Mouse (Mus musculus) liver, postnatal 0 days (tissue): Measurements from ENCODE around the gene Pacrg.
A peak's percentile ranks its signal among the peaks of the same experiment; 100 is the strongest.

Experiments
- CTCF ChIP-seq: sonication (generic); IDR thresholded peaks from 2 replicates; pipeline ENCODE4 v1.5.1; 2016; ENCODE audit warnings: antibody characterized with exemption, low read depth
- EP300 ChIP-seq: IDR thresholded peaks from 2 replicates; pipeline ENCODE4 v1.6.1; 2016; ENCODE audit warnings: antibody characterized with exemption, low read depth, mild to moderate bottlenecking

- TF ChIP-seq CTCF (peak; percentile 71), EP300 (no peak)
Observed at GRCm38 (mm10) chr17:10744709-10745461, 95.2 kb downstream of the Pacrg start.
